Mouse (Mus musculus): ENCODE measurements around the gene Bglap.

Gene Bglap

DNA sequence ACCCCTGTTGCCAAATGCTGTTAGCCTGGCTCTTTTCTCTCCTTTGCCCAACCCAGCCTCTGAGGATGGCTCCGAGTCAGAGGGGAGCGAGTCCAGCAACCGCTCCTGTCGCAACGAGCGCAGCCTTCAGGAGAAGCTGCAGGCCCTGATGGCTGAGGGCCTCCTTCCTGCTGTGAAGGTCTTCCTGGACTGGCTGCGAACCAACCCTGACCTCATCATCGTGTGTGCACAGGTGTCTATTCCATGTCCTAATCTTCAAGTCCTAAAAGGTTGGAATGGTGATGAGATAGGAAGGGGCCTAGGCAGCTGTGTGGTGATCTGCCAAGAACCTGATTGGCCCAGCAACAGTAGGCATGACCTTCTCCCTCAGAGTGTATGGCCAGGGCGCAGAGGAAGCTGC is 31.4 kb downstream of the Bglap start:
- DNase-seq (ENCODE audit: low read depth, low spot score), result no peak

DNA sequence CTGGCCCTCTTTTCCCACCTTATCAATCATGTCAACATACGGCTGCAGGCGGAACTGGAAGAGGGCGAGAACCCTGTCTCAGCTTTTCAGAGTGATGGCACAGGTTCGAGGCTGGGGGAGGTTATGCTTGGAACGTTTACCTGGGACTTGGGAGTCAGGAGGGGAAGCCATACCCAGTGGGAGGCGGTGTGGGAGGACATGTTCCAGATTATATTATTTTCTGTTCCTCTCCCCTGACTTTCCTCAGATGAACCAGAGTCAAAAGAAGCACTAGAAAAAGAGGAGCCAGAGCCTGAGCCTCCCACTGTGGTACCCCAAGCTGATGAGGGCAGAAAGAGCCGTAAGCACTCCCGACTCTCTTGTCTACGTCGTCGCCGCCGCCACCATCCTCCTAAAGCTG is 33.5 kb downstream of the Bglap start:
- DNase-seq (ENCODE audit: low read depth, low spot score), result no peak

DNA sequence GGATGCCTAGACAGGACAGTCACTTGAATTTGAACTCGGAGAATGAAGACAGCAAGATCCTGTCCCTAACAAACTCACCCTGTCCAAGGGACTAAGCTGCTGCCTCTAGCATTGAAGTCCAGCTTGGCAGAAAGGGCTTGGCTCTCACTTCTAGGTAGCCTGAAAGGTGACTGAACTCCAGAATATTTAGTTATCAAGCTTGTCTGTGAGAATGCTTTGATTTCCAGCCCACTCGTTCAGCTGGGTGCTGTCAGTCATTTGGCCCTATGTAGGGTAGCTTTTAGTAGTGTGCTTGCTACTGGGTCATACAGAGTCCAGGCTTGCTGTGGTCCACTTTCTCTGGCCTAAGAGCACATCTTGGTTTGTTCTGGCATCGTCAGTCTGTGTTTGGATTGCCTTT is 45.3 kb downstream of the Bglap start:
- no peak for DNase-seq (ENCODE audit: low read depth, low spot score)

DNA sequence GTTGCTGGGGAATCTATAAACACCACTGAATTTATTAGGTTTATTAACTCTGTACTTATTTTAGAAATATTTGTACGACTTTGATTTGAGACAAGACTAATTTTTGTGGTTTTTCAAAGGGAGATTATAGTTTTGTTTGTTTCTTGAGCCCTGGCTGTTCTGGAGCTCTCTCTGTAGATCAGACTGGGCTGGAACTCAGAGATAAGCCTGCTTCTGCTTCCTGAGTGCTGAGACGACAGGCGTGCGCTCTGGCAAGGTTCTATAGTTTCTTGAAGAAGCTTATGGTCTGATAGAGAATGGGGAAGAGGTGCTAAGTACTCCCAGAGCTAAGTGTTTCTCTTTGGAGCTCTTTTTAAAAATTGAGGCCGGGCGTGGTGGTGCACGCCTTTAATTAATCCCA is 45.9 kb downstream of the Bglap start:
- DNase-seq (ENCODE audit: low read depth, low spot score), result no peak

DNA sequence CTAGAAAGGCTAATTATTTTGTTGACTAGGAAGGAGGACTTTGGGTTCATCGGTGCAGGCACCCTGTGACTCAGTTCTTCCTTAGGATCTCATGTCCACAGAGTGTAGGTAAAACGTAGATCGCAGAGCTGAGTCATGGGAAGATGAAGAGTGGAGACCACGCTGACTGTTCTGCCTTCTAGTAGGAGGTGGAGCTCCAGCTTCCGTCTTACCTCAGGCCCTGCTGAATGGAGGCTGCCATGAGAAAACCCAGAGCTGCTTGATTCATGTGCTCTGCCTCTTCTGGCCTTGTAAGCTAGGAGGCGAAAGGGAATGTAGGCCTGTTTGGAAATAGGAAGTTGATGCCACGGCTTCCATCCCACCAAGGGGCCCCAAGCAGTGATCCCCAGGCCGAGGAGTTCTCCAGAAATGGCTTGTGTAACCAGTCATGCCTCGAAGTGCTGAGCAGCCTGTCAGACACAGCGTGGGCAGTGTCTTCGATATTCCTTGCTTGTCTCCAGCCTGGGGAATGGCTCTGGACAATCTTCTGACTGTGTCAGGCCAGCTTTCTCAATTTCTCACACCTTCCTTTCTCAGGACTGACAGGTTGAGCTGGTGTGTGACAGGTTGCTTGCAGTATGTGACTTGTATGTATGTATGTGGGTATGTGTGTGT is 46.8 kb downstream of the Bglap start:
- DNase-seq (ENCODE audit: low read depth, low spot score), result peak; percentile 75

DNA sequence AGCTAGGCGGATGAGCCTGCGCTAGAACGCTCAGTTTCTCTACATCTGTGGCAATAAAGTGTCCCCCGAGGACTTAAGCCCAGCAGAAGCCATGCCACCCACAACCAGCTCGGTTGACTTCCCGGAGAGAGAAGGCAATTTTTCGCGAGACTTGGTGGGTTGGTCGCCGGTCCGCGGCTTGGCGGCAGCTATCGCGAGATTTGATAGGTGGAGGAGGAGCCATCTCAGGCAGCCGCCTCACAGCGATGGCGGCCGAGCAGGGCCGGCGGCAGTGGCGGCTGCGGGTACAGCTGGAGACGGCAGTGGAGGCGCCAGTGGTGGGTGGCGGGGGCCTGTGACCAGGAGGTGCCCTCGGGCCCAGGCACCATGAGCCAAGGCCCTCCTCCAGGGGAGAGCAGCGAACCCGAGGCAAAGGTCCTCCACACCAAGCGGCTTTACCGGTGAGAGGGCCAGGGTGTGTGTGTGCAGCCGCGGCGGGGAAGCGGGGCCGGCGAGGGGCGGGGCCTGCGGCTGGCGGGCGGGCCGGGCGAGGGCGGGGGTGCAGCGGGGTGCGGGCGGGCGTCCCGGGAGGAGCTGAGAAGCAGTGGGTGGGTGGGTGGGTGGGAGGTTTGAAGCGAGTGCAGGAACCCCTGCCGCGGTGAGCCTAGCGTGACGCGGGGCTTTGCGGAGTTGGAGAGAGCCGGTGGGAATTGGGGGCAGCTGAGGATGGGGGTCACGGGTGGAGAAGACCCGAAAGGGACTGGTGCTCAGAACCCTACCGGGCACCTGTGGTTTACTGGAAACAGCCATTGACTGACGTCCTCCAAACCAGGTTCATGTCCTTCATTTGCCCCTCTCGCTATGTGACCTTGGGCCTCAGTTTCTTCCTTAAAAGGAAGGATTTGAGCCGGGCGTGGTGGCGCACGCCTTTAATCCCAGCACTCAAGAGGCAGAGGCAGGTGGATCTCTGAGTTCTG is 47.9 kb downstream of the Bglap start, which contains the start of the genes Tmem79 and Smg5:
Gene Tmem79, minus strand, starts transcription at position 91 of the 956 bp plus-strand sequence.
Gene Smg5, plus strand, starts transcription at position 203 of the 956 bp plus-strand sequence.
- peak; percentile 98 for DNase-seq (ENCODE audit: low read depth, low spot score)

DNA sequence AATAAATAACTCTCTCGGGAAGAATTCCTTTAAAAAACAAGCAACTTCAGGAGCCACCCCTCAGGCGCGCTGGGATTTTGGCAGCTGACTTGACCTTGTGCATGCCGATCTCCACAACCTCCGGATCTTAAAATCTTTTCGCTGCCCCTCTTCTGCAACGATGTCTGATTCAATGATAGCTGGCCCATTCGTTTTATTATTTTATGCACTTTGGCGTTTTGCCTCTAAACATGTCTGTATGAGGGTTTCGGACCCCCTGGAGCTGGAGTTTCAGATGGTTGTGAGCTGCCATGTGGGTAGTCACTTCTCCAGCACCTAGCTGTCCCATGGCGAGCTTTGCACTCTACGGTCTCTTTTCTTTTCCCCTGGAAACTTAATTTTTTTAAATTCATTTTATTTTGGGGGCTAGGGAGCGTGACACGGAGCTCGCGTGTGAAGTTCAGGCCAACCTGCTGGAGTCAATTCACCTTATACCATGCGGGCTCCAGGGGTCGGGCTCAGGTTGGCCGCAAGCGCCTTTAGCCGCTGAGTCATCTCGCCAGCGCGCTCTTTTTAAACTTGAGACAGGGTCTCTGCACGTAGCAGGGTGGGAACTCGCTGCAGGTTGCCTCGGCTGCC is 48.7 kb downstream of the Bglap start:
- no peak for DNase-seq (ENCODE audit: low read depth, low spot score)

DNA sequence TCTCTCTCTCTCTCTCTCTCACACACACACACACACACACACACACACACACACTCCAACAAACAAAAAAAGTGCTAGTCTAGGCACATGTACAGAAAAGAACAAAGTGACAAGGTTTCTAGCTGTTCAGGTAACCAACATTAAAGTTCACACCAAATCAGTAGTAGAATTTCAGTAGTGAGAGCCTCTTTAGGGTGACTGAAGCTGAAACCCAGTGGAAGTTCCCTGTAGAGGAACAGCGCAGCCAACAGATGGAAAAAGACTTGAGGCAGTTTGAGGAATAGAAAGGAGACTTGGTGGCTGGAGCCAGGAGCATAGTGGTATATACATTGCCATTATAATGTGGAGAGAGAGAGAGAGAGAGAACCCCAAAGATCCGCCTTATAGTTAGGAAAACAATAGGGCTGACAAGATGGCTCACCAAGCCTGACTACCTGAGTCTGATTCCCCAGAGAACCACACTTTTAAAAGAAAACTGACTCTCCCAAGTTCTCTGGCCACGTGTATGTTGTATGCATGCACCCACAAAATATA is 49.3 kb downstream of the Bglap start:
- DNase-seq (ENCODE audit: low read depth, low spot score), result no peak

DNA sequence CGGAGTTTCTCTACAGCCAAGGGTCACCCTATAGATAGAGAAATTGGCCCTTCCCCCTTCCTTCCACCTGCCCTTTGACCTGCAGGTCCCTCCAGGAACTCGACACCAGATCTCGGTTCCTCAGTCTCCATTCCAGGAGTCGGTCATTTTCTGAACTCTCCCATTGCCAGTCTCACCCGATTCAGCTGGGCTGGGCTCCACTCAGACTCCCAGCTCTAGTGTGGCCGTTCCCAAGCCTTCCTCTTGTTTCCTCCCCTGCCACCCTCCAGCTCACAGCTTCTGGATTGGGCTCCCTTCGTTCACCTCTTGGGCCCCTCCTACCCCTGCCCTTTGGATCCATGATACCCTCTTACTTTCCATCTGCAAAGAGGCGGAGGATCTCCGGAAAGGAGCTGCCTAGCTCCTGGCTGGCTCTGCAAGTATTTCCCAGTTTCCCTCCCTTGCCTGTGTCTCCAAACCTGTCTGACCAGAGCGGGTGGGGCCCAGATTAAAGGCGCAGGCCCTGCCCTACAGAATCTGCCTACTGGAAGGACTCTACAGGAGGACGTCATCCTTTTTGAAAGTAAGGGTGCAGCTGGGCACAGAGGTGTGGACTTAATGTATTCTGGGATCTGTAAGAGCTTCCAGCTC is 50.1 kb downstream of the Bglap start:
- DNase-seq (ENCODE audit: low read depth, low spot score), result no peak

Measured in CD4-positive helper T cell, adult 2 months (primary cell).